Comparison of ENCODE assay signal across 8 mouse cellular contexts in the genomic region with DNA sequence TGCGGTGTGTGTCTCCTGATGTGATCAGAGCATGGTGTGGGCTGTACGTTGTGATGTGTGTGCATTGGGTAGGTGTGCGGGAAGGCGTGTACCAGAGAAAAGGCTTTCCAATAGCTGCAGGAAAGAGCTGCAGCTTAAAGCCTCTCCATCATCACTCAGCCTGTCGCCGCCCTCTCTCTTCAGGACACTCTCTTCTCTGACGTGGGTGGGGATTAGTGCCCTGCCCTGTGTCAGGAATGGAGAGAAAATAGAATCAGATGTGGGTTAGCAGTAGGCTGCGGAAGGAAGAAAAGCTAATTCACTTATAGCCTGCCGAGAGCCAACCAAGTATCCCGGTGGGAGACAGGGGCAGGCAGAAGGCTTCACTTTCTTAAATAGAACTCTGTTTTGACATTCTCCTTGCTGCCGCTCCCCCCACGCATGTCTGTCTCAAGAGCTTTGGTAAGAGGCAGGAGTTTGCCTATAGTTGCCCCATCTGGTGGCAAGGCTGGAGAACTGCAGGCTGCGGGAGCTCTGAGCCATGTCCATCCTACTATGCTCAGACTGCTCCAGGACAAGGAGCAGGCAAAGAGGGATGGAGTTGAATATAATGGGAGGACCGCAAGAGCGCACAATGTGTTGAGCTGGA. TPM values are rescaled to one million over a fixed set of nuclear protein-coding genes. Genes with fewer than 3 reads are reported as not detected.
DNase-seq lines count a peak whose midpoint lies in the region; ATAC-seq and TF ChIP-seq lines count a peak whose summit lies in the region.

No protein-coding gene starts in this region.

- H3K27ac ChIP-seq in hindbrain, embryonic 11.5 days (ENCODE audit: low read depth, low read length), result no peak overlapping the region
- H3K27ac ChIP-seq in lung, postnatal 0 days (ENCODE audit: low read length), result no peak overlapping the region

- TF ChIP-seq CTCF in lung, postnatal 0 days (IDR thresholded peaks at IDR 0.05), result peak; percentile 97

- peak; percentile 54; the same call in 1 of the 2 replicates for ATAC-seq in hindbrain, embryonic 11.5 days (ENCODE audit: low FRiP score)
- peak; percentile 73 for ATAC-seq in lung, postnatal 0 days

- peak; percentile 91 for DNase-seq in NIH3T3 (ENCODE audit: low read depth)
- DNase-seq in cerebellum, postnatal 10 days, result peak; percentile 89 to 91
- DNase-seq in frontal cortex, postnatal 14 days (ENCODE audit: low spot score in 2 of 2), result peak; percentile 73 to 77
- DNase-seq in hindbrain, embryonic 11.5 days (ENCODE audit: low spot score), result peak; percentile 86
- peak; percentile 82 for DNase-seq in layer of hippocampus, postnatal 10 days (ENCODE audit: low spot score in 2 of 2)
- DNase-seq in lung, postnatal 0 days (ENCODE audit: low spot score), result peak; percentile 91
- DNase-seq in ovary, postnatal 10 days (ENCODE audit: low spot score), result peak; percentile 49
- DNase-seq in thymus, postnatal 0 days (ENCODE audit: low spot score), result peak; percentile 80

- no peaks in the 10 kb centered on the region; the same call in 1 of the 2 replicates for H3K4me1 ChIP-seq in hindbrain, embryonic 11.5 days (replicated peaks; ENCODE audit: control insufficient read depth, insufficient read depth, low read length)
- H3K4me1 ChIP-seq in lung, postnatal 0 days (ENCODE audit: insufficient read depth, low read depth, low read length), result no peaks in the 10 kb centered on the region; the same call in 1 of the 2 replicates

- H3K9me3 ChIP-seq in hindbrain, embryonic 11.5 days (ENCODE audit: control insufficient read depth, low read length), result no peaks in the 10 kb centered on the region
- no peaks in the 10 kb centered on the region for H3K9me3 ChIP-seq in lung, postnatal 0 days (ENCODE audit: low read length)

- TF ChIP-seq EP300 in lung, postnatal 0 days (IDR thresholded peaks at IDR 0.05), result no peak

- WGBS in hindbrain, embryonic 11.5 days, result 38% methylated on average over 15 of the region's 15 CpGs
- WGBS in lung, postnatal 0 days, result 33% methylated on average over 15 of the region's 15 CpGs

- H3K9ac ChIP-seq in hindbrain, embryonic 11.5 days (ENCODE audit: low read depth, low read length), result no peak overlapping the region
- no peak overlapping the region for H3K9ac ChIP-seq in lung, postnatal 0 days (replicated peaks; ENCODE audit: low read depth)

- H3K36me3 ChIP-seq in hindbrain, embryonic 11.5 days (ENCODE audit: control insufficient read depth, insufficient read depth, low read length), result no peaks in the 10 kb centered on the region
- H3K36me3 ChIP-seq in lung, postnatal 0 days (ENCODE audit: insufficient read depth, low read length), result no peaks in the 10 kb centered on the region

- H3K27me3 ChIP-seq in hindbrain, embryonic 11.5 days (ENCODE audit: control insufficient read depth, insufficient read depth, low read length), result no peaks in the 10 kb centered on the region
- H3K27me3 ChIP-seq in lung, postnatal 0 days (replicated peaks; ENCODE audit: insufficient read depth, low read length), result no peaks in the 10 kb centered on the region

- H3K4me2 ChIP-seq in hindbrain, embryonic 11.5 days (replicated peaks; ENCODE audit: low read depth, low read length), result no peak overlapping the region
- peak overlapping the region; percentile 44 for H3K4me2 ChIP-seq in lung, postnatal 0 days (replicated peaks; ENCODE audit: low read depth, low read length)

- no peak overlapping the region for H3K4me3 ChIP-seq in hindbrain, embryonic 11.5 days (ENCODE audit: low read depth, low read length)
- H3K4me3 ChIP-seq in lung, postnatal 0 days (ENCODE audit: low read depth, low read length), result no peak overlapping the region

RNA-seq across cellular contexts. Expression of a gene that starts 12.0 kb away (rescaled TPM):
- 0.09 TPM in 1 of 2 replicates, not detected in the other for polyA plus RNA-seq in hindbrain, embryonic 11.5 days (2014; fragmentation: Nextera tagmentation; extraction: Ambion mirVana)
- total RNA-seq in layer of hippocampus, postnatal 10 days (2021), result under 1 TPM; 0.60 to 0.87 TPM
- 6.7 and 8.6 TPM in 2 replicates for polyA plus RNA-seq in lung, postnatal 0 days (2015; fragmentation: Nextera tagmentation; extraction: Ambion mirVana)
- polyA plus RNA-seq in thymus, postnatal 0 days (2015; fragmentation: Nextera tagmentation; extraction: Ambion mirVana), result 153 and 179 TPM in 2 replicates

Comparison
In these comparisons a context has a peak if more than half of its experiments do, and no peak if none do; other contexts are left out.
1. RNA of a gene that starts 12.0 kb away (polyA plus RNA-seq): 153 to 179 TPM in thymus, postnatal 0 days; 6.7 to 8.6 TPM in lung, postnatal 0 days and 0.09 TPM in hindbrain, embryonic 11.5 days; every median in the first group is over 10 times any median in the second.
2. Peak in every context shown above with its lines, with median percentiles within 50 percentile points of each other: DNase-seq.